Mouse (Mus musculus): ENCODE measurements around the gene Plscr3.
"Not testable (repeated sequence)": the region's sequence is repeated elsewhere in the genome, so short reads cannot be mapped to it uniquely, and the experiment has no call there.

Plscr3 gene

GRCm38 (mm10) chr11:69828832-69829231 is 17.3 kb upstream of the Plscr3 start:
- no peak for DNase-seq (ENCODE audit: low spot score in 2 of 2)

DNA sequence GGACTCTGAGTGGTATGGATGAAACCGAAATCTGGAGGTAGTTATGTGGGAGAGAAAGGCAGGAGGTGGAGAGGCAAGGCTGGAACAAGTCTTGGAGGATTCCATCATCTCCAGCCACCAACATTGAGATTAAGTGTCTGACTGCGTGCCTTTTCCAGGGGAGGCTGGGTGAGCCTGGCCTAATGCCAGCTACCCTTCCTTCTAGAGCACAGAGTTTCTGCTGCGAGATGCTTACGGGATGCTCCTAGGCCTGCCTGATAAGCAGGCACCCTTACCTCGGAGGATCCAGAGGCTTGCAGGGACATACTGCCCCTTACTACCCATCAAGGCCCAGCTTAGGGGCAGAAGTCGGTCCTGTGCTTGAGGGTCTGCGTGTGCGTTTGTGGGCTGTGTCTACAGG is 12.6 kb upstream of the Plscr3 start:
- no peak for DNase-seq (ENCODE audit: low spot score in 2 of 2)

DNA sequence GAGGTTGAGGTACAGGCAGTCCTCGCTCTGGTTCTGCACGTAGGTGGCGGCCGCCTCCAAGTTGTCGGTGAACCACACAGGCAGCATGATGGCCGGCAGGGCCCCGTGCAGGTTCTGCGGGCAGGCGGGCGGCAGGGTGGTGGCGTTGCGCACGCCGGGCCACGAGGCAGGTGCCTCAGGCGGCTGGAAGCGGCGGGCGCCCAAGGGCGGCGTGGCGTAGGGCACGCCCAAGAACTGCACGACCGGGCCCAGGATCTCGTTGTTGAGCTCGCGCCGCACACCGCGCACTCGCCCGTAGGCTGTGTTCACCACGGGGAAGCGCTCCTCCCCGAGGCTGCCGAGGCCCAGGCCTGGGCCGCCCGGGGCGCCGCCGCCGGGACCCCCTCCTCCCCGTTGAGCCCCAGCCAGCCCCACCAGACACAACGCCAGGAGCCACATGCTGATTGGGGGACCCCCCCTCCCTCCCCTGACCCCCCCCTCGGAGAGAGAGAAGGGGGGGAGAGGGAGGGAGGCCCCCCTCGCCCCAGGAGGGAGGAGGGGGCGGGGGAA is 12.1 kb upstream of the Plscr3 start:
- no peak for DNase-seq (ENCODE audit: low spot score in 2 of 2)

DNA sequence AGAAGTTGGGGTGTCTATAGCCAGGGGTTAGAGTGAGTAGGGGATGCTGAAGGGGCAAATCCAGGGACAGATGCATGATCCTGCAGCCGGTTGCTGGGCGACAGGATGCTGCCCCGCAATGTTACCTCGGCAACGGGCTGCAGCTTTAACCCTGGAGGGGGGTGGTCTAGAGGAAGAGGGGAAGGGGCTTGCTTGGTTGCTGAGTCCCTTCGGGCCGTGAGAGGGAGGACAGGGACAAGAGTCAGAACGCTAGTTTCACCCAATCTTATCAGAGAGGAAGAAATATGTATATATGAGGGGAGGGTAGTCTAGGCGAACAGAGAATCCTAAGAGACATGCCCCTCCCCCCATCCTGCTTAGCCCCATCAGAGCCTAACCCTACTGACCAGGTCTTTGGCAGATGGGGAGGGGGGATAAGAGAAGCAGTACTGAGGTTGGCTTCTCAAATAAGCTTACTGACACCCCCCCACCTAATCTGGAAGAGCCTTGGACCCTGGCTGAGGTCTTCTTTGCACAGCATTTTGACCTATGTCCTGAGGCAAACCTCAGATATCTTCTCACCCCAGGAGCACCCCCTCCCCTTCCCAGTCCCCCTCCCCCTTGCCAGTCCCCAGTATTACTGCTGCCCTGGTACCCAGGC is 10.7 kb upstream of the Plscr3 start:
- DNase-seq (ENCODE audit: low spot score in 2 of 2) = no peak

GRCm38 (mm10) chr11:69835966-69836335 is 10.2 kb upstream of the Plscr3 start:
- no peak for DNase-seq (ENCODE audit: low spot score in 2 of 2)

DNA sequence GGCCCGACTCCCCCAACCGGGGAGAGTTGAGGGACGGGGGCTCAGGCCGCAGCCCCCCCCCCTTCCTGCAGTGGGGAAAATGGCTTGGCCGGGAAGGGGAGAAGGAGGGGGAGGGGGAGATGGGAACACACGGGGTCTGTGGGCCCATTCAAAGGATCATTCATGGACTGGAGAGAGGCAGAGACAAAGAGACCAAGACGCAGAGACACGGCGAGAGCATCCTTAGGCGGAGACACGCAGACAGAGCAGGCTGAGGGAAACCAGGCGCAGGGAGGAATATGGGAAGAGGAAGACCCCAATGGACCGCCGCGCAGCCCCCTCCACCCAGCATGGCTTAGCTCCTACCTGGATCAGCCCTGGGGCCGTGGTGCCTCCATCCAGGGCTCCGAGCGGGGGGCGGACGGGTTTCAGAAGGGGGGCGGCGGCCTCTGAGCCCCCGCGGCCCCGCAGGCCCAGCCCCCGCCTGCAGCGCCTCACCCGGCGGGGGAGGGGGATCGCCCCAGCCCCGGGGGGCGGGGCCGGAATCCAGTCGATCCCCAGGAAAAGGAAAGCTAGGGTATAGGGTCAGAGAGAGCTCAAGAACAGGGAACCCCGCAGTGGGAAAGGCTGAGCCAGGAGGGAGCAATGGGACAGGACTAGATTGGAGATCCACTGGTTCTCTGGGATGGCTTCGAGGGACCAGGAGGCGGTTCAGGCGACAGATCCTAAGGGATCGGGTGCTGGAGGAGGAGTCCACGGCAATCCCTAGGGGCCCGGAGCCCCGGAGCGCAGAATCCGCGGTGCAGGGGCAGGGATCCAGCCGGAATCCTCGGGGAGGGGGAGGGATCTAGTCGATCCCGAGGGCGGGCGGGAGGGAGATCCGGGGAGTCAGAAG is 9.2 kb upstream of the Plscr3 start:
- DNase-seq (ENCODE audit: low spot score in 2 of 2) = peak; percentile 50 to 64

GRCm38 (mm10) chr11:69837604-69837951 is 8.6 kb upstream of the Plscr3 start, which contains the start of gene Nlgn2:
TSS of gene Nlgn2 (minus strand) at chr11:69837784.
- no peak for DNase-seq (ENCODE audit: low spot score in 2 of 2)

DNA sequence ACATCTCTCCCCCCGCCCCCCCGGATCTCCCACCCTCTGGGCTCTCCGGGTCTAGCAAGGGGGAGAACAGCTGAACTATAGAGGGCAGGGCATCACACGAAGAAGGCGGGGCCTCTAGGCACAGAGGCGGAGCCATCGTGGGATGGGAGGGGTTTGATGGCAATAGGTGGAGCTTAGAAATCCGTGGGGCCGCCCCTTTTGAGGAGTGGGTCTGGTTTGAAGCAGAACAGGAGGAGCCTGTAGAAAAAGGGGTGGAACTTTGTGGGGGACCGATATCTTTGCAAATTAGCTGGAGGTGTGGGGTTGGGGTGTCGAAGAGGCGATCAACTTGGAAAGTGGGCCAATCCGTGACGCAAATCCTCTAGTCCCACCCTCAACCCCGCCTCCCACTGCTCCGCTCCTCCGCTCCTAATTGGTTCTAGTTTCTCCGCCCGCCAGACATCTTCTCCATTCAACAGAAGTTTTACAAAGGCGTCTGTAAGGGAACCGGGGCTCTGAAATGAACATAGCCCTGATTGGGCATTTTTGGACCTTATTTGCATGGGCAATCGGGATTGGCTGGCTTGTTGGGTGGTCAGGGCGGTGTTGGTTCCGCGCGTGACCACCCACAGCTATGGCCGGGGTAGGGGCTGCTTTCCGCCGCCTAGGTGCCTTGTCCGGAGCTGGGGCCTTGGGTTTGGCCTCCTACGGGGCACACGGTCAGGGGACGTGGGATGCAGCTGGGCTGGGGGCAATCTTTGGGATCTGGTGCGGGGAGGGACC is 8.0 kb upstream of the Plscr3 start, which contains the start of gene Tmem256:
Gene Tmem256 (plus strand): TSS at position 563 of the 762 bp plus-strand sequence.
- DNase-seq (ENCODE audit: low spot score in 2 of 2) = peak; percentile 98 to 99

DNA sequence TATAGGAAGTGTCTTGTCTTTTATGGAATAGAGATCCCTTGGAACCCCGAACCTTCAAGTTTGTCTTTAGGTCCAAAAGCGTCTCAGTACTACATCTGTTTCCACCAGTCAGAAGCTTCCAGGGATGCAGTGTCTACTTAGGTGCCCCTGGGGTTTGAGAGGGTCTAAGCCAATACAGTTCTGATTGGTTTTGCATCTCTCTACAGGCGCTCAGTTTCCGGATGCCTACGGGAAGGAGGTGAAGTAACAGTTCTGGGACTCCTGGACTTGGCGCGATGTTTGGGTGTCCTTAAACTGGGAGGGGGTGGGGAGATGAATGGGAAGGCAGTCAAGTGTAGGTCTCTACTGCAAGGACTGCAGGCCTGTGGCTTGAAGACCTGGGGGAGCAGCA is 7.5 kb upstream of the Plscr3 start:
- no peak for DNase-seq (ENCODE audit: low spot score in 2 of 2)

DNA sequence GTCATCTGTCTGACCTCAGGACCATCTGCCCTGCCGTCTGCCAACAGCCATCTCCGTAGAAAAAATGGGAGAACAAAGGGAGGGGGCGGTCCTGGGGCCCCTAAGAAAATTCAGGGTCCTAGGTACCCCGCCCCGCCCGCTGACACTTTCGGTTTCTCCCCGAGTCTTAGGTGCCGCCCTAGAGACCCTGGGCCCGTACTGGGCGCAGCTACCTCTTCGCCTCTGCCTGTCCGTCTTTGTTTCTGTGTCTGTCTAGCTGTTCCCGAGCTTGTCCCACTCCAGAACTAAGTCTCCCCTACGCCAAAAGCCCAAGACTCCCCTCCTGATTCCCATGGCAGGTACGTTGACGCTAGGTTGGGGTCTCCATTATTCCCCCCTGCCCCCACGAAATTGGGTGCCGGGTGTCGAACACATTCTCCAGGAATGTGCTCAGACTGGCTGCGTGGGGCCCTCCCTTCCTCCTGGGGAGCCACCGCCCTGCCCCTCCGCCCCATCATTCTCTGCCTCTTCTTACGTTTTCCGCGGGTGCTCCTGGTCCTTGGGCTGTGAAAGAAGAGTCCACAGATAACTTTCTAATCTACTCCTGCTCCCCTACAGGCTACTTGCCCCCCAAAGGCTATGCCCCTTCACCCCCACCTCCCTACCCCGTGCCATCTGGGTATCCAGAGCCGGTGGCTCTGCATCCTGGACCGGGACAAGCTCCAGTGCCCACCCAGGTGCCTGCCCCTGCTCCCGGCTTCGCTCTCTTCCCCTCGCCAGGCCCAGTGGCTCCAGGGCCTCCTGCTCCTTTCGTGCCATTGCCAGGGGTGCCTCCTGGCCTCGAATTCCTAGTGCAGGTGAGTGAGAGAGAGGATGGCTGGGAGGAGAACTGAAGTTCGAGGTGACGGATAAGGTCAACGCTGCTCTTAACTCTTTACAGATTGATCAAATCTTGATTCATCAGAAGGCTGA is 837 bp downstream of the Plscr3 start:
- DNase-seq (ENCODE audit: low spot score in 2 of 2) = peak; percentile 42 to 46

DNA sequence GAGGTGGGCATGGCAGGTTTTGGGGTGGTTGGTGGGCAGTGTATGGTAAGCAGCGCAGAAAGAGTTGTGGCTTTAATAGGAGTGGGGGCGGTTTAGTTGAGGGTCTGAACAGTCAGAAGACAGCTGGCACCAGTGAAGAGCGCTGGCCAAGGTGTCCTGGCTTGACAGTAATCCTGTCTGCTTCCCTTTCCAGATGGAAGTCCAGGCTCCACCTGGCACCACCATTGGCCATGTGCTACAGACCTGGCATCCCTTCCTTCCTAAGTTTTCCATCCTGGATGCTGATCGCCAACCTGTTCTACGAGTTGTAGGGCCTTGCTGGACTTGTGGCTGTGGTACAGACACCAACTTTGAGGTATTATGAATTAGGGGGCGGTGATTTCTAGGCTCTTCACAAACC is 1.8 kb downstream of the Plscr3 start:
- DNase-seq (ENCODE audit: low spot score in 2 of 2) = no peak

GRCm38 (mm10) chr11:69849128-69849527 is 3.0 kb downstream of the Plscr3 start:
- peak; percentile 36 to 70 for DNase-seq (ENCODE audit: low spot score in 2 of 2)

DNA sequence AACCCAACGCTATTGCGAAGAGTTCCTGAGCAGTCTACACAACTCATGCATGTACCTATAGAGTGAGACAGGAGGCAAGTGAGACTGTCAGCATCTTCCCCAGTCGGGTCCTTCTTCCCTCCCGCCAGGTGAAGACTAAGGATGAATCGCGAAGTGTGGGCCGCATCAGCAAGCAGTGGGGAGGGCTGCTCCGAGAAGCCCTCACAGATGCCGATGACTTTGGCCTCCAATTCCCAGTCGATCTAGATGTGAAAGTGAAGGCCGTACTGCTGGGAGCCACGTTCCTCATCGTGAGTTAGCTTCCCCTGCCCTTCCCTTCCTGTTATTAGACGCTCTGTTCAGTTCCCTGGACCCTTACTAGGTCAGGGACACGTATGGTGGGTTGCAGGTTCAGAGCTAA is 3.7 kb downstream of the Plscr3 start:
- no peak for DNase-seq (ENCODE audit: low spot score in 2 of 2)

DNA sequence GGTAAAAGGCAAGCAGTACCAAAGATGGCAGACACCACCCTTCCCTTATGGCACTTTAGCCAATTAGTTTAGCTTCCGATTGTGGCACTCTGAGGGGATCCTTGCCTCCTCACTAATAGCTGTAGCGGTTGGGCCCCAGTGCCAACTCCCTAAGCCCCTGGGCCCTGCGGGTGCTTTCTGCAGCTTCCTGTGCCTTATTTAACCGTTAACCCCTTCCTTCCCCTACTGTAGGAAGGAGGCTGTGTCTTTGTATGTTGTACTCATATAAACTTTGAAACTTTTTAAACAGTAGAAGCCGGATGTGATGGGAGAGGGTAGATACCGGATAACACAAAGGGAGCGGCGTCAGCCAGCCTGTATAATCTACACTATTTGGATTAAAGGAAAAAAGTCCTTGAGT is 4.6 kb downstream of the Plscr3 start:
- no peak for DNase-seq (ENCODE audit: low spot score in 2 of 2)

- DNase-seq (ENCODE audit: low spot score in 2 of 2) = no peak
Measured at GRCm38 (mm10) chr11:69853994-69854393, 7.8 kb downstream of the Plscr3 start.

- DNase-seq (ENCODE audit: low spot score in 2 of 2) = no peak
Measured at GRCm38 (mm10) chr11:69854680-69855079, 8.5 kb downstream of the Plscr3 start.

DNA sequence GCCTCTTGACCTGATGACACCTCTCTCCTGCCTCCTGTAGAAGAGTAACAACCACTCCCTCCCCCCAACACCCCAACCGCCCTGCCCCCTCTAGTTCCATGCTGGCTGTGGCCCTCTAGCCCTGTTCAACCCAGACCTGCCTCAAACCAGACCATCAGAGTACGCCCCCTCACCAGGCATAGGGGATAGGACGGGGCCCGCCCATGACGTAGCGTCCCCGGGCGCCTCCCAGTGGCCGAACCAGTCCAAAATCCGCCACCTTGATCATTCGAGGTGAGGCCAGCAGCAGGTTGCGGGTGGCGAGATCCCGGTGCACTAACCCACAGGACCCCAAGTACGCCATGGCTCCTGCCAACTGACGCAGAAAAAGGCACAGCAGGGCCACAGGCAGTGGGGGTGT is 9.2 kb downstream of the Plscr3 start:
- no peak for DNase-seq (ENCODE audit: low spot score in 2 of 2)

DNA sequence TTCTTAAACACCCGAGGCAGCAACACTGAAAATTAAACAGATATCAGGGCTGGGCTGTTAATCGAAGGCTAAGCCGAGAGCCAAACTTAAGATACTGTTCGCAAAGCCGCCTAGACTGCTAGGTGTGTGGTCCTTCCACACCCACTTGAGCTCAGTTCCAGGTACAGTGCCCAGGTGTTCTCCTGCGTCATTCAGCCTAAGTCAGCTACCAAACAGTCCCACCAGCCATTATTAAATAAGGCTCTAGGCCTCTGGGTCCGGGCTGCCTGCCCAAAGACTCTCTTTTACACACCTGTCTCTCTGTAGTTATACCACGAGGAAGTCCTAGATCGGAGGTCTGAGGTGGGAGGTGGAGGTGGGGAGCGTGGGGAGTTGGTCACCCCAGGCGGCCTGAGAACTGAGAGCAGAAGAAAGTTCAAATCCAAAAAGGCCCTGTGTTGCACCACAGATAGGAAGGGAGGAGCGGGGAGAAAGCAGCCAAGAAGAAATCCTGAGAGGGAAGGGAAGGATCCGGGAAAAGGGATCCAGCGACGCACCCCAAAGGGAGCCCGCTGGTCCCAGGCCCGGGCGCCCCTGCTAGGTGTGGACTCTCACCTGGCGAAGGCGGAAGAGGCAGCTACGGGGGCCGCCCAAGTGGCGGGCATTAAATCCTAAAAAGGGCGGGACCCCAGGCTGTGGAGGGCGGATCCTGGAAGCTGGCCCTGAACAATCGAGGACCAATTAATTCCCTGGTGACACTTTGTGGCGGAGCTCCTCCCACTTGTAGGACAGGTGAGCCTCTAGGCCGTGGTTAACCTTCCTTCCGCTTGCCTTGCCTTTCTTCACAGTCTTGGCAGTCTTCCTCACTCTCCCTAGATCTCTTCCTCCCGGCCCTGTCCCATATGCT is 12.2 kb downstream of the Plscr3 start, which contains the start of gene Tnk1:
Gene Tnk1 (minus strand): TSS at position 618 of the 886 bp plus-strand sequence.
- DNase-seq (ENCODE audit: low spot score in 2 of 2) = no peak

DNA sequence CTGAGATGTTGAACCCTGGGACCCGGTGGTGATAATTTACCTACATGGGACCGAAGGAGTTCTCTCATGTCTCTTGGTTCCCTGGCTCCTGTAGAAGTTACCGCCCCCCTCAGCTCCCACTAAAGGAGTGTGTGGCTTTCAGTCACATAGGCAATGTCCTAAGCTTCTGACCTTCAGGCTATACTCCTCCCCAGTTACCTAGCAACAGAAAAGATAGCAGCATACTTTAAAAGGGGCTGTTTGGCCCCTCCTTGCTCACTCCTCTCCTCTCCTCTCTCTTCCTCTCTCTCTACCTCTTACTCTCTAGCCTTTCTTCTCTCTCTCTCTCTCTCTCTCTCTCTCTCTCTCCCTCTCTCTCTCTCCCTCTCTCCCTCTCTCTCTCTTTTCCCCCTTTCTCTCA is 17.6 kb downstream of the Plscr3 start:
- DNase-seq (ENCODE audit: low spot score in 2 of 2) = not testable (repeated sequence)
